Mouse (Mus musculus) adrenal gland, postnatal 25 days (tissue): Measurements from ENCODE around the gene Itih2. TPM values are rescaled to one million over a fixed set of nuclear protein-coding genes. Genes with fewer than 3 reads are reported as not detected.

Source experiments
- total RNA-seq: library from RNA; stranded (reverse); gene quantifications from 2 replicates; pipeline ENCODE4 v1.2.3, GENCODE M21; 2021

Itih2 gene
- total RNA-seq, 1 experiment from 2014 or later = 9.9 TPM

Other genes starting within 250 kb of the Itih2 start
- gene 9230102O04Rik, start 241.9 kb downstream of the Itih2 start, total RNA-seq = not detected in 2 replicates
- 17.2 and 25.5 TPM in 2 replicates for gene Gata3, start 241.4 kb downstream of the Itih2 start, total RNA-seq
- gene Taf3, start 82.8 kb downstream of the Itih2 start, total RNA-seq = 11.1 and 14.4 TPM in 2 replicates
- 451 and 465 TPM in 2 replicates for gene Atp5c1, start 50.9 kb downstream of the Itih2 start, total RNA-seq
- gene Kin, start 50.8 kb downstream of the Itih2 start, total RNA-seq = 27.2 and 32.1 TPM in 2 replicates
- 17.5 and 20.5 TPM in 2 replicates for gene Itih5, start 22.2 kb upstream of the Itih2 start, total RNA-seq
- gene Sfmbt2, start 239.1 kb upstream of the Itih2 start, total RNA-seq = 1.1 and 1.2 TPM in 2 replicates